Mouse (Mus musculus): ENCODE data around the gene Kbtbd4.

Gene Kbtbd4

GRCm38 (mm10) chr2:90956053-90956452, 51.5 kb downstream of the Kbtbd4 start:
- no peak for DNase-seq (ENCODE audit: low spot score)

- no peak for DNase-seq (ENCODE audit: low spot score)
Measured at GRCm38 (mm10) chr2:90958856-90959255, 54.3 kb downstream of the Kbtbd4 start.

GRCm38 (mm10) chr2:90960012-90960411, 55.5 kb downstream of the Kbtbd4 start:
- no peak for DNase-seq (ENCODE audit: low spot score)
